Mouse (Mus musculus) CH12.LX (cell line): ENCODE measurements at regions not wholly inside any gene's neighbourhood (a gene's known extent, or its start where the extent isn't known, plus 50 kb on each side); places are given as distances from the start of the nearest gene placed in this dataset.

ENCODE experiments used
- DNase-seq: peaks from one replicate; pipeline ENCODE4 v3.0.0-alpha.2; 2013; ENCODE audit errors: extremely low read depth
- H3K27ac ChIP-seq: 2 replicates; pipeline ENCODE4 v1.5.1; 2012; ENCODE audit warnings: low read depth, mild to moderate bottlenecking, control low read depth, moderate library complexity; ENCODE audit not compliant: insufficient read depth
- H3K27me3 ChIP-seq: replicated peaks from 2 replicates; pipeline ENCODE3; 2012; ENCODE audit warnings: inconsistent platforms
- H3K36me3 ChIP-seq, 2 experiments: replicated peaks in 1 of 2; 2 replicates each; pipeline versions ENCODE3 to v1.6.1; 2012; ENCODE audit warnings: inconsistent platforms in 1 of 2, low read length in 1 of 2, mild to moderate bottlenecking in 1 of 2, mixed read lengths in 1 of 2, moderate library complexity in 1 of 2; ENCODE audit not compliant: control insufficient read depth in 1 of 2, insufficient read depth in 1 of 2
- H3K4me1 ChIP-seq, 2 experiments: 2 replicates each; pipeline ENCODE4 v1.6.1; 2012; ENCODE audit warnings: inconsistent platforms in 1 of 2, moderate library complexity in 1 of 2; ENCODE audit not compliant: insufficient read depth in 2 of 2, control insufficient read depth in 1 of 2
- H3K4me2 ChIP-seq: 2 replicates; pipeline ENCODE4 v1.6.1; 2012; ENCODE audit warnings: low read depth, mild to moderate bottlenecking, control low read depth; ENCODE audit not compliant: poor library complexity, insufficient read depth, severe bottlenecking
- H3K4me3 ChIP-seq, 3 experiments: fragments of 150-350 bp in 1 of 3; sonication (generic) in 1 of 3; replicated peaks in 1 of 3; 2 replicates each; pipeline versions ENCODE3 to v1.5.1; 2011 to 2012; ENCODE audit warnings: low read depth in 2 of 3, low read length in 2 of 3, mild to moderate bottlenecking in 2 of 3, moderate library complexity in 2 of 3, control low read depth in 1 of 3, improper control_type of control experiment in 1 of 3, inconsistent platforms in 1 of 3, mixed read lengths in 1 of 3; ENCODE audit not compliant: poor library complexity in 1 of 3
- H3K79me2 ChIP-seq: replicated peaks from 2 replicates; pipeline ENCODE4 v1.6.1; 2012; ENCODE audit warnings: mild to moderate bottlenecking, moderate library complexity; ENCODE audit not compliant: control insufficient read depth, poor library complexity, insufficient read depth, severe bottlenecking; ENCODE audit errors: extremely low read depth
- H3K9ac ChIP-seq: 2 replicates; pipeline ENCODE4 v1.6.1; 2012; ENCODE audit warnings: low read depth, mild to moderate bottlenecking, control low read depth, moderate library complexity; ENCODE audit not compliant: insufficient read depth
- H3K9me3 ChIP-seq: replicated peaks from 2 replicates; pipeline ENCODE3; 2012; ENCODE audit warnings: low read length, inconsistent platforms, mixed read lengths
- CHD2 ChIP-seq: IDR thresholded peaks from 2 replicates; pipeline ENCODE4 v1.6.1; 2011; ENCODE audit warnings: low read length, improper control_type of control experiment
- ELF1 ChIP-seq: IDR thresholded peaks from 2 replicates; pipeline ENCODE4 v1.6.1; 2014; ENCODE audit warnings: low read depth, mild to moderate bottlenecking, inconsistent platforms, low read length, improper control_type of control experiment
- EP300 ChIP-seq: IDR thresholded peaks from 2 replicates; pipeline ENCODE4 v1.6.1; 2011; ENCODE audit warnings: low read length, improper control_type of control experiment
- IRF4 ChIP-seq: IDR thresholded peaks from 2 replicates; pipeline ENCODE4 v1.6.1; 2014; ENCODE audit warnings: low read depth, mild to moderate bottlenecking, inconsistent platforms, low read length, improper control_type of control experiment
- JUN ChIP-seq: IDR thresholded peaks from 2 replicates; pipeline ENCODE4 v1.6.1; 2011; ENCODE audit warnings: low read depth, mild to moderate bottlenecking, low read length, improper control_type of control experiment, moderate library complexity; ENCODE audit not compliant: insufficient read depth
- JUND ChIP-seq: conservative IDR thresholded peaks from 2 replicates; pipeline ENCODE4 v1.6.1; 2011; ENCODE audit warnings: low read depth, low read length, improper control_type of control experiment
- MEF2A ChIP-seq: IDR thresholded peaks from 2 replicates; pipeline ENCODE4 v1.6.1; 2014; ENCODE audit warnings: low read depth, mild to moderate bottlenecking, inconsistent platforms, low read length, improper control_type of control experiment, borderline replicate concordance
- MXI1 ChIP-seq: IDR thresholded peaks from 2 replicates; pipeline ENCODE4 v1.6.1; 2011; ENCODE audit warnings: mild to moderate bottlenecking, low read depth, low read length, improper control_type of control experiment
- POLR2A ChIP-seq: IDR thresholded peaks from 2 replicates; pipeline ENCODE4 v1.6.1; 2011; ENCODE audit warnings: low read depth, mild to moderate bottlenecking, improper control_type of control experiment, low read length
- RAD21 ChIP-seq: IDR thresholded peaks from 2 replicates; pipeline ENCODE4 v1.6.1; 2011; ENCODE audit warnings: low read depth, mild to moderate bottlenecking, low read length, improper control_type of control experiment, moderate library complexity
- TCF12 ChIP-seq: IDR thresholded peaks from 2 replicates; pipeline ENCODE4 v1.6.1; 2014; ENCODE audit warnings: low read depth, mild to moderate bottlenecking, inconsistent platforms, low read length, improper control_type of control experiment
- ZC3H11A ChIP-seq: IDR thresholded peaks from 2 replicates; pipeline ENCODE4 v1.6.1; 2012; ENCODE audit warnings: low read depth, mild to moderate bottlenecking, inconsistent platforms, low read length, improper control_type of control experiment
- ZKSCAN1 ChIP-seq: IDR thresholded peaks from 2 replicates; pipeline ENCODE4 v1.6.1; 2012; ENCODE audit warnings: low read depth, inconsistent platforms, low read length, improper control_type of control experiment, borderline replicate concordance
- ZNF384 ChIP-seq: IDR thresholded peaks from 2 replicates; pipeline ENCODE4 v1.6.1; 2012; ENCODE audit warnings: low read depth, low read length, improper control_type of control experiment, inconsistent platforms
- dilution Hi-C: fragments of 300-500 bp; cut with MboI; formaldehyde crosslinking; loops from 2 replicates; pipeline ENCODE4 v1.14.3; 2020; ENCODE audit warnings: low sequenced_read_pairs; ENCODE audit not compliant: extremely low pct_unique_long_range_greater_than_20kb, extremely low pct_ligation_motif_present
- in situ Hi-C: fragments of 300-500 bp; cut with MboI; formaldehyde crosslinking; loops from 3 replicates; pipeline ENCODE4 v1.14.3; 2019; ENCODE audit warnings: low sequenced_read_pairs, low pct_ligation_motif_present, low pct_unique_long_range_greater_than_20kb, mixed read lengths

GRCm38 (mm10) chr16:30155070-30155469, 90.9 kb downstream of the Hes1 start:
- H3K4me1 ChIP-seq, result peaks cover 0 to 22% of the 10 kb centered on the region in 2 experiments; a peak in 3 of 4 replicates
- DNase-seq, result peak; percentile 48
- H3K36me3 ChIP-seq, result no peaks in the 10 kb centered on the region
- H3K27ac ChIP-seq, result no peak overlapping the region
- H3K9me3 ChIP-seq, result no peaks in the 10 kb centered on the region
- no peak overlapping the region for H3K4me3 ChIP-seq
- H3K4me2 ChIP-seq, result peak overlapping the region; percentile 51
- no peaks in the 10 kb centered on the region for H3K79me2 ChIP-seq
- peaks cover 10% of the 10 kb centered on the region for H3K27me3 ChIP-seq
- H3K9ac ChIP-seq, result peak overlapping the region; percentile 39; the same call in 1 of the 2 replicates
- dilution Hi-C loops (no loop called here), in situ Hi-C loops (no loop called here)
- no peak for TF ChIP-seq TCF12
- TF ChIP-seq EP300, result peak; percentile 46
- no peak for TF ChIP-seq ZNF384
- TF ChIP-seq ZC3H11A, result no peak
- no peak for TF ChIP-seq POLR2A
- no peak for TF ChIP-seq CHD2
- TF ChIP-seq IRF4, result peak; percentile 24; the same call in 1 of the 2 replicates
- TF ChIP-seq MEF2A, result no peak
- TF ChIP-seq ELF1, result 0 out of 2 replicates have a peak, but pooled peaks have one; percentile 31
- no peak for TF ChIP-seq MXI1
- TF ChIP-seq JUND, result 0 out of 2 replicates have a peak, but pooled peaks have one; percentile 15
- no peak for TF ChIP-seq JUN

GRCm38 (mm10) chr16:30155486-30156246, 91.5 kb downstream of the Hes1 start:
- Histone ChIP-seq H3K9ac (peak overlapping the region; percentile 39; the same call in 1 of the 2 replicates), H3K27ac (no peak overlapping the region), H3K36me3 (no peaks in the 10 kb centered on the region), H3K4me3 (no peak overlapping the region), H3K27me3 (peaks cover 10% of the 10 kb centered on the region), H3K9me3 (no peaks in the 10 kb centered on the region), H3K4me2 (peak overlapping the region; percentile 51), H3K4me1 (peaks cover 0 to 27% of the 10 kb centered on the region in 2 experiments; a peak in 3 of 4 replicates), H3K79me2 (no peaks in the 10 kb centered on the region)
- DNase-seq, result no peak
- in situ Hi-C loops (no loop called here), dilution Hi-C loops (no loop called here)
- TF ChIP-seq POLR2A (no peak), RAD21 (no peak), ZKSCAN1 (no peak), JUND (no peak), TCF12 (no peak)
